Mouse (Mus musculus): Measurements from ENCODE around the gene Nln.

DNA sequence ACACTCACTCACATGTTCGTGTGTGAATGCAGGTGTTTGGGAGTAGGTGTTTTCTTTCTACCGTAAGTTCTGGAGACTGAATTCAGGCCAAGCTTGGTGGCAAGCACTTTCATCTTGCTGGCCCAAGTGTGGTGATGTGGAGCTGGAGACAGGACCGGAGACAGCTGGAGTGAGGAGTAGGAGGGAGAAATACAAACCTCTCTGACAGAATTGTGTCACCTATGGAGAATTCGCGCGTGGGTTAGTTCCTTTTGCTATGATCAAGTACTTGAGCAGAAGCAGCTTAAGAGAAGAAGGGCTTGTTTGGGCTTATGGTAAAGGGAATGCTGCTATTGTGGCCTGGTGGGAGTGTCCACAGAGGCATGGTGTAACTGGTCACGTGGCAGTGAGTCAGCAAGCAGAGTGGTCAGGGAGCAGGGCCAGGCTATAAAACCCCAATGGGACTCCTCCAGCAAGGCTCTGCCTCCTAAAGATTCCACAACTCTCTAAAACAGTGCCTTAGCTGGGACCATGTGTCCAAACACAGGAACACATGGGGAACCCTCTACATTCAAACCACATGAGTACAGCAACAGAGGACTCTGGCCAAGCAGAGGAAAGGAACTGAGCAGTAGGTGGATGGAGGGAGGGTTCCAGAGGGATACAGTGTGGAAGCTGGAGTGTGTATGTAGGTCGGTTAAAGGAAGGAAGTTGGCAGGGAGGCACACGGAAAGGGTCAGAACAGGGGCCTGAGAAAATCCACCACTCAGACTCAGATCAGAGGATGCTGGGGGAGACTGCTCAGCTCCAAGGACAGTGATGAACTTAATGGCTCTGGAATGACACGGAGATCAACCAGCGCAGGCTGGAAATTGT is 14.7 kb downstream of the Nln start:
- TF ChIP-seq POLR2A (IDR thresholded peaks at IDR 0.05; ENCODE audit: borderline replicate concordance, control insufficient read depth, low read depth, low read length) (no peak), CTCF (IDR thresholded peaks at IDR 0.05; ENCODE audit: control insufficient read depth, insufficient read depth, low read length) (no peak)

All from bone marrow, adult 2 months (tissue).